Mouse (Mus musculus): Measurements from ENCODE around the gene Arsb. TPM values are rescaled to one million over a fixed set of nuclear protein-coding genes. Genes with fewer than 3 reads are reported as not detected.

Gene Arsb
- polyA plus RNA-seq, 1 experiment from 2014 or later, result 23.3 TPM

DNA sequence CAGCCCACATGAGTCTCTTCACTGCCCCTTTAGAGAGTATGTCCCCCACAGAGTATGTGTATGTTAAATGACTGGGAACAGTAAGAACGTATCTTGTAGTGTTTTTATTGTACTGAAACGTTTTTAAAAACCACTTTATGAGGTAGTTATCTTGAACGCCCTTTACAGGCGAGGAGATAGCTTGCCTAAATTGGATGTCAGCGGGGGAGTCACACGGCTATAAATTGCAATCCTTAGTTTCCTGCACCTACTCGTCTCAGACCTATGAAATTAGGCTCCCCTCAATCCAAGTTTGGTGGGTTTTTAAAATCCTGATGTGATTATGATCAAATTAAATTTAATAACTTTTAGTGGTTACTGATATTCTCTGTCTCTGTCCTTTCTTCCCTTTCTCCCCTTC, 1.4 kb downstream of the Arsb start:
- WGBS, result 79% methylated on average over 7 of the region's 7 CpGs
- H3K27me3 ChIP-seq (replicated peaks; ENCODE audit: control insufficient read depth, insufficient read depth, low read length), result no peaks in the 10 kb centered on the region

DNA sequence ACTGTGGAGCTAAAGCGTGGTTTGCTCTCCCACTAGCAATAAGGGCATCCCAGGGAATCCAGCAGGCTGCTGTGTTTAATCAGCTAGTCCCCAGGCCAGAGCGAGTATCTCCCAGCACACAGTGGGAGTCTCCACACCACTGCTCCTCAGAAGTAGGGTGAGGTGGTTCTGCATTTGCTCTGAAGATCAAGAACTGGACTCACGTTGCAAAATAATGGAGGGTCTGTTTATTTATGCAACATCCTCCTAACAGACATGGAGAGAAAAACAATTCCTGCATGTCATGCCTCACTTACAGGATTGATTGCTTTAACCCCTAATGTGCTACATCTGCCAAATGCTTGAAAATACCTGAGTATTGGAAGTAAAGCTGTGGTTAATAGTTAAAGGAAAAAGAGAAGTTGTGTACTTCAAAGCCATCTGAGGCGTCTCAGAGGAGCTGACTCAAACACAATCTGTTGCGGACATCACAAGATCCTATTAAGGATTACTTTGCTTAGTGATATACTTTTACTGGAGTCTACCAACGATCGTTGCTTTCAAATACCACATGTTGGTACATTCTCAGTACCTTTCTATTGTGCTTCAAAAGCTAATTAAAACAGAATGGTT, 2.4 kb downstream of the Arsb start:
- 44% methylated on average over 7 of the region's 7 CpGs for WGBS
- no peaks in the 10 kb centered on the region for H3K9me3 ChIP-seq (ENCODE audit: control insufficient read depth, low read length)
- ATAC-seq (ENCODE audit: low read depth) (no peak), DNase-seq (ENCODE audit: low spot score) (no peak)
- H3K9ac ChIP-seq (ENCODE audit: low read depth, low read length), result no peak overlapping the region
- H3K4me3 ChIP-seq (ENCODE audit: low read depth, low read length), result no peak overlapping the region
- no peak overlapping the region for H3K4me2 ChIP-seq (ENCODE audit: low read depth, low read length)
- no peak overlapping the region for H3K27ac ChIP-seq (replicated peaks; ENCODE audit: low read depth, low read length)
- no peaks in the 10 kb centered on the region for H3K36me3 ChIP-seq (ENCODE audit: control insufficient read depth, insufficient read depth, low read length)
- H3K27me3 ChIP-seq (replicated peaks; ENCODE audit: control insufficient read depth, insufficient read depth, low read length), result no peaks in the 10 kb centered on the region
- no peaks in the 10 kb centered on the region for H3K4me1 ChIP-seq (ENCODE audit: control insufficient read depth, insufficient read depth, low read length)

More for the DNA sequence above, 1.4 kb downstream of the Arsb start:
- no peaks in the 10 kb centered on the region for H3K4me1 ChIP-seq (ENCODE audit: control insufficient read depth, insufficient read depth, low read length)
- H3K36me3 ChIP-seq (ENCODE audit: control insufficient read depth, insufficient read depth, low read length), result no peaks in the 10 kb centered on the region
- peak overlapping the region; percentile 87 for H3K4me2 ChIP-seq (ENCODE audit: low read depth, low read length)
- H3K9ac ChIP-seq (ENCODE audit: low read depth, low read length), result no peak overlapping the region
- ATAC-seq (ENCODE audit: low read depth), result no peak
- no peak overlapping the region for H3K27ac ChIP-seq (replicated peaks; ENCODE audit: low read depth, low read length)
- no peaks in the 10 kb centered on the region for H3K9me3 ChIP-seq (ENCODE audit: control insufficient read depth, low read length)
- H3K4me3 ChIP-seq (ENCODE audit: low read depth, low read length), result no peak overlapping the region
- no peak for DNase-seq (ENCODE audit: low spot score)

DNA sequence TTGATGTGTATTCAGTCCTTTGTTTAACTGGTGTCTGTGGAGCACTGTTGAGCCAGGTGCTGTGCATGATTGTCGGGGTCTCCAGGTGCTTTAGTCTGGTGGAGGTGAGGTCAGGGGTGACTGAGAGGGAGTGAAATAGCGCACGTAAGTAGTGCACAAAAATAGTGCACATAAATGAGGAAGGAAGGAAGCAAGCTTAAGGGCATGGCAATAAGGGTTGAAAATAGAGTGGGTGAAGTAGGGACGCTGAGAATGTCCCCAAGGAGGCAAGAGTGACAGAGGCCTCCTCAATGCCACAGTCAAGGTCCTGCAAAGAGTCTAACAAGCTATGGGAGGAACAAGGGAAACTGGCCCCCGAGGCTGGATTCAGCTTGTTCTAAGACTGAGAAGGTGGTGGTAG, 11.4 kb downstream of the Arsb start:
- no peak for DNase-seq (ENCODE audit: low spot score)
- no peak overlapping the region for H3K4me3 ChIP-seq (ENCODE audit: low read depth, low read length)
- WGBS, result 88% methylated on average over 5 of the region's 5 CpGs

DNA sequence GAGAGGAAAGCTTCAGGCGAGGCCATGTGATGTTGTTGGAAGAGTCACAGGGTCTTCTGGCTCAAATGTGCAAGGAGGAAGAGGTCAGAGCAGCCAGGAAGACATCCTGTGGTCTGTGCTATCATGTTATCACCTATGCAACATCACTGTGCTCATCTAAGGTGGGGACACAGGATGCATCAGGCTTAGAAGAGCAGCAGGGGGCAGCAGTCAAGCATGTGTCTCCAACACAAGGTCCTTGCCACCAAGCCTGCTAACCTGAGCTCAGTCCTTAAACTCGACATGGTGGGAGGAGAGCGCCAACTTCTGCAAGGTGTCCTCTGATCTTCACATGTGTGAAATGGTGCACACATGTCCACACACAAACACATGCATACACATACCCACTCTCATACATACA, 13.9 kb downstream of the Arsb start:
- WGBS, result 69% methylated on average over 3 of the region's 3 CpGs
- peaks cover 5% of the 10 kb centered on the region; the same call in 1 of the 2 replicates for H3K9me3 ChIP-seq (ENCODE audit: control insufficient read depth, low read length)
- no peak for ATAC-seq (ENCODE audit: low read depth)
- no peak for DNase-seq (ENCODE audit: low spot score)
- H3K4me1 ChIP-seq (ENCODE audit: control insufficient read depth, insufficient read depth, low read length), result peaks cover 10% of the 10 kb centered on the region
- no peaks in the 10 kb centered on the region for H3K27me3 ChIP-seq (replicated peaks; ENCODE audit: control insufficient read depth, insufficient read depth, low read length)
- no peaks in the 10 kb centered on the region for H3K36me3 ChIP-seq (ENCODE audit: control insufficient read depth, insufficient read depth, low read length)
- H3K4me2 ChIP-seq (ENCODE audit: low read depth, low read length), result no peak overlapping the region
- no peak overlapping the region for H3K9ac ChIP-seq (ENCODE audit: low read depth, low read length)
- H3K4me3 ChIP-seq (ENCODE audit: low read depth, low read length), result no peak overlapping the region
- H3K27ac ChIP-seq (replicated peaks; ENCODE audit: low read depth, low read length), result no peak overlapping the region

More for the DNA sequence above, 11.4 kb downstream of the Arsb start:
- Histone ChIP-seq H3K27ac (replicated peaks; ENCODE audit: low read depth, low read length) (no peak overlapping the region), H3K4me2 (ENCODE audit: low read depth, low read length) (no peak overlapping the region), H3K9ac (ENCODE audit: low read depth, low read length) (no peak overlapping the region), H3K9me3 (ENCODE audit: control insufficient read depth, low read length) (peaks cover 5% of the 10 kb centered on the region; the same call in 1 of the 2 replicates), H3K27me3 (replicated peaks; ENCODE audit: control insufficient read depth, insufficient read depth, low read length) (no peaks in the 10 kb centered on the region), H3K36me3 (ENCODE audit: control insufficient read depth, insufficient read depth, low read length) (no peaks in the 10 kb centered on the region), H3K4me1 (ENCODE audit: control insufficient read depth, insufficient read depth, low read length) (peaks cover 5% of the 10 kb centered on the region; the same call in 1 of the 2 replicates)
- no peak for ATAC-seq (ENCODE audit: low read depth)

DNA sequence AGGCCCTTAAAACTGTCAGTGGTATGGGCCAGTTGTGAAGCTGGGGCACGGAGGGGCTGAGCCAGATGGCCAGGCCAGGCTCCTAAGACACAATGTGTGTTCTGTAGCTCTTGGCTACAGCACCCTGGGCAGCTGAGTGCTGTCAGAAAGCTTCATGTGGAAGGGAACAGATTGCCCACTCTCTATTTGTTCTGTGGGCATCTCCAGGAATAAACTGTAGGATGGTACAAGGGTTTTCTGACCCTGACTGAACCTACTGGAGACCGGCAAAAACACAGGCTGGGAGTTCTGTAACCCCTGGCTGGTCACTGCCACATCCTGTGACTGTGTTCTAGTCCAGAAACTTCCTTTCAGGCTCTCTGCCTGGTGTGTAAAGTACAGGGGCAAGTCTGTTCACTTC, 14.6 kb downstream of the Arsb start:
- no peak for DNase-seq (ENCODE audit: low spot score)
- Histone ChIP-seq H3K27me3 (replicated peaks; ENCODE audit: control insufficient read depth, insufficient read depth, low read length) (no peaks in the 10 kb centered on the region), H3K4me1 (ENCODE audit: control insufficient read depth, insufficient read depth, low read length) (peaks cover 10% of the 10 kb centered on the region), H3K4me2 (ENCODE audit: low read depth, low read length) (no peak overlapping the region), H3K9me3 (ENCODE audit: control insufficient read depth, low read length) (peaks cover 3% of the 10 kb centered on the region; the same call in 1 of the 2 replicates), H3K4me3 (ENCODE audit: low read depth, low read length) (no peak overlapping the region), H3K9ac (ENCODE audit: low read depth, low read length) (no peak overlapping the region), H3K36me3 (ENCODE audit: control insufficient read depth, insufficient read depth, low read length) (no peaks in the 10 kb centered on the region), H3K27ac (replicated peaks; ENCODE audit: low read depth, low read length) (no peak overlapping the region)
- no peak for ATAC-seq (ENCODE audit: low read depth)
- WGBS, result 91% methylated on average over 2 of the region's 2 CpGs

DNA sequence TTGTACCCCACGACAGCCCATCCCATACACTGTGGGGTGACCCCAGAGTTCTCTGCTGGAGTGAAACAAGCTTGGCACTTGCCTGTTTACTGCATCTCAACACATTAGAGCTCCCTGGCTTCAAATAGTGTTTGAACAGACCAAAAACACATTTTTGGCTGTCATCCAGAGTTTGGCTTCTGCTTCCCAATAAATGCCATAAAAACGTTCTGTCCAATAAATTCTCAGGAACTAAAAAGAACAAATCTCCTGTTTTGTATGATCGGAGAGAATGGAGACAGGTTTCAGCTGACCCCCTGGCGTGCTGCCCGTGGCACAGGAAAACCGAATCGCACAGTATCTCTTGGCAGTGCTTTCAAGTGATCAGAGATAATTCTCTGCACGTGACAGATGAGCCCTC, 16.2 kb downstream of the Arsb start:
- Histone ChIP-seq H3K9ac (ENCODE audit: low read depth, low read length) (no peak overlapping the region), H3K4me1 (ENCODE audit: control insufficient read depth, insufficient read depth, low read length) (peaks cover 10% of the 10 kb centered on the region), H3K36me3 (ENCODE audit: control insufficient read depth, insufficient read depth, low read length) (no peaks in the 10 kb centered on the region), H3K4me2 (ENCODE audit: low read depth, low read length) (no peak overlapping the region), H3K27me3 (replicated peaks; ENCODE audit: control insufficient read depth, insufficient read depth, low read length) (no peaks in the 10 kb centered on the region), H3K4me3 (ENCODE audit: low read depth, low read length) (no peak overlapping the region), H3K27ac (replicated peaks; ENCODE audit: low read depth, low read length) (no peak overlapping the region), H3K9me3 (ENCODE audit: control insufficient read depth, low read length) (no peaks in the 10 kb centered on the region)
- peak; percentile 75 for DNase-seq (ENCODE audit: low spot score)
- whole genome bisulfite sequencing, result 47% methylated on average over 8 of the region's 8 CpGs
- no peak for ATAC-seq (ENCODE audit: low read depth)

DNA sequence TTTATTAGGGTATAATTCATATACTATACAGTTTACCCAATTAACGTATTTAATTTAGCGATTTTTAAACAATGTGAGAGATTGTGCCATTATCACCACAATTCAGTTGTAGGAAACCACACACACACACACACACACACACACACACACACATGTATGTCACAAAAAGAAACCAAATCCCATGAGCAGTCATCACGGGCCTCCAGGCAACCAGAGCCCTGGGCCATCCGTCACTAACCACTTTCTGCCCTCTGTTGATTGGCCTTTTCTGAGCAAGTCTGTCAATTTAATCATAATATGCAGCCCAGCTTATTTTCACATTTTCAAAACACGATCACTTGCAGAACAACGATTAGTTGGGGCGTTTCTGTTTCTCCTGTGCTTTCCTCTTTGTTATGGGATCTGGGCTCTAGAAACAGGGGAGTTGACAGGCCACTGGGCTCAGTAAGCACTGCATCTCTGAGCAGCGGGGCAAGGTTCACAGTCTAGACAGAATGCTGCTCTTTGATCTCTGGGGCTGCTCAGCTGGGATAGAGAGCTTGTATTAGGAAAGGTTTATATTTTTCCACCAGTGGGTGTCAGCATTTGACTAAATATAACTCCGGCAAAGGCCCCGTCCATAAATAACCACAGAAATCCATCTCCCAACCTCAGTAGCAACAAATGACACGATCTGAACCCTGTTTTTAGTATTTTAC, 21.7 kb downstream of the Arsb start:
- Histone ChIP-seq H3K9me3 (ENCODE audit: control insufficient read depth, low read length) (no peaks in the 10 kb centered on the region; the same call in 1 of the 2 replicates), H3K36me3 (ENCODE audit: control insufficient read depth, insufficient read depth, low read length) (no peaks in the 10 kb centered on the region), H3K27me3 (replicated peaks; ENCODE audit: control insufficient read depth, insufficient read depth, low read length) (no peaks in the 10 kb centered on the region), H3K4me3 (ENCODE audit: low read depth, low read length) (no peak overlapping the region), H3K4me2 (ENCODE audit: low read depth, low read length) (no peak overlapping the region), H3K9ac (ENCODE audit: low read depth, low read length) (no peak overlapping the region), H3K27ac (replicated peaks; ENCODE audit: low read depth, low read length) (no peak overlapping the region), H3K4me1 (ENCODE audit: control insufficient read depth, insufficient read depth, low read length) (peaks cover 3% of the 10 kb centered on the region; the same call in 1 of the 2 replicates)
- DNase-seq (ENCODE audit: low spot score) (peak; percentile 87), ATAC-seq (ENCODE audit: low read depth) (peak; percentile 84)
- WGBS, result 41% methylated on average over 11 of the region's 11 CpGs

DNA sequence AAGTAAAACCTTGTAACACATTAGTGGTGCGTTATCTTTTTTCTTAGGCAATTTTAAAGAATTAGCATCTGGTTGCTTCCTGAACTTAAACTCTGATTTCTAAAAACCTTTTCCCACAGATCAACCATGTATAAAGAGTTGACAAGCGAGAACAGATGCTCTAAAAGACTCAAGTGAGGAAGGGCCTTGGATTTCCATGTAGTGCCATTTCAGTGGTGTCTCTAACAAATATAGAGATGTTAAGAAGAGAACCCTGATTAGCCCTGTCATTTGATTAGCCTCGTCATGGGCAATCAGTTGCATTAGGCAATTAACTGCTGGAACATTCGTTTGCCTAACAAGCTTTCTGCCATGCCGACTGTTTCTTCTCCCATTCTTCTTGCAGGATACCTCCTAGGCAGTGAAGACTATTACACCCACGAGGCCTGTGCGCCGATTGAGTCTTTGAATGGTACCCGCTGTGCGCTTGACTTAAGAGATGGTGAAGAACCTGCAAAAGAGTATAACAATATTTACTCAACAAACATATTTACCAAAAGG, 22.3 kb downstream of the Arsb start:
- peaks cover 2% of the 10 kb centered on the region; the same call in 1 of the 2 replicates for H3K9me3 ChIP-seq (ENCODE audit: control insufficient read depth, low read length)
- no peaks in the 10 kb centered on the region for H3K4me1 ChIP-seq (ENCODE audit: control insufficient read depth, insufficient read depth, low read length)
- DNase-seq (ENCODE audit: low spot score) (no peak), ATAC-seq (ENCODE audit: low read depth) (no peak)
- H3K27me3 ChIP-seq (replicated peaks; ENCODE audit: control insufficient read depth, insufficient read depth, low read length), result no peaks in the 10 kb centered on the region
- no peaks in the 10 kb centered on the region for H3K36me3 ChIP-seq (ENCODE audit: control insufficient read depth, insufficient read depth, low read length)
- no peak overlapping the region for H3K9ac ChIP-seq (ENCODE audit: low read depth, low read length)
- WGBS, result 75% methylated on average over 10 of the region's 10 CpGs
- no peak overlapping the region for H3K4me3 ChIP-seq (ENCODE audit: low read depth, low read length)
- H3K4me2 ChIP-seq (ENCODE audit: low read depth, low read length), result no peak overlapping the region
- H3K27ac ChIP-seq (replicated peaks; ENCODE audit: low read depth, low read length), result no peak overlapping the region

All from embryonic facial prominence, embryonic 14.5 days (tissue).